Mouse (Mus musculus) heart, postnatal 0 days (tissue): Measurements from ENCODE around the gene Tmem185b. TPM values are rescaled to one million over a fixed set of nuclear protein-coding genes. Genes with fewer than 3 reads are reported as not detected.
A peak's percentile ranks its signal among the peaks of the same experiment; 100 is the strongest.

Experiments
- ATAC-seq: fragments of 200-750 bp; cut with Nextera tagmentation; 2 replicates; pipeline ENCODE4 v1.8.0; 2017; ENCODE audit warnings: low read depth, moderate number of reproducible peaks, moderate library complexity; ENCODE audit not compliant: insufficient read depth
- DNase-seq: peaks from one replicate; pipeline ENCODE4 v3.0.0-alpha.2; 2016; ENCODE audit warnings: low spot score
- H3K27ac ChIP-seq: fragments of 300-500 bp; sonication (generic); 2 replicates; pipeline ENCODE4 v1.5.1; 2014; ENCODE audit warnings: low read depth, mild to moderate bottlenecking
- H3K27me3 ChIP-seq: fragments of 300-500 bp; sonication (generic); 2 replicates; pipeline ENCODE4 v1.6.1; 2014; ENCODE audit warnings: low read length, mixed read lengths; ENCODE audit not compliant: control insufficient read depth, insufficient read depth
- H3K36me3 ChIP-seq: fragments of 300-500 bp; sonication (generic); replicated peaks from 2 replicates; pipeline ENCODE4 v1.6.1; 2014; ENCODE audit warnings: low read length, mixed read lengths; ENCODE audit not compliant: control insufficient read depth, insufficient read depth
- H3K4me1 ChIP-seq: fragments of 300-500 bp; sonication (generic); 2 replicates; pipeline ENCODE4 v1.6.1; 2014; ENCODE audit warnings: antibody characterized with exemption; ENCODE audit not compliant: control insufficient read depth, insufficient read depth
- H3K4me2 ChIP-seq: fragments of 300-500 bp; sonication (generic); 2 replicates; pipeline ENCODE4 v1.6.1; 2014; ENCODE audit warnings: low read depth, mild to moderate bottlenecking, low read length, moderate library complexity
- H3K4me3 ChIP-seq: fragments of 300-500 bp; sonication (generic); 2 replicates; pipeline ENCODE4 v1.5.1; 2014; ENCODE audit warnings: low read depth, low read length
- H3K9ac ChIP-seq: fragments of 300-500 bp; sonication (generic); replicated peaks from 2 replicates; pipeline ENCODE4 v1.6.1; 2014; ENCODE audit warnings: low read depth, low read length, mixed read lengths
- H3K9me3 ChIP-seq: fragments of 300-500 bp; sonication (generic); replicated peaks from 2 replicates; pipeline ENCODE4 v1.6.1; 2016; ENCODE audit warnings: low read length; ENCODE audit not compliant: control insufficient read depth
- CTCF ChIP-seq: IDR thresholded peaks from 2 replicates; pipeline ENCODE4 v1.5.1; 2016; ENCODE audit warnings: antibody characterized with exemption, control low read depth, low read depth
- EP300 ChIP-seq: IDR thresholded peaks from 2 replicates; pipeline ENCODE4 v1.6.1; 2016; ENCODE audit warnings: antibody characterized with exemption, low read depth
- WGBS: fragments of 180-500 bp; shearing (Covaris S2); extraction: QIAGEN DNeasy Blood & Tissue Kit; methylation state at CpG from one replicate; pipeline ENCODE4 v1.1.7; 2014; 5-methylcytosine and 5-hydroxymethylcytosine counted together
- polyA plus RNA-seq: library from polyadenylated mRNA; unstranded; fragments of >200 nt; fragmentation: Nextera tagmentation; extraction: Ambion mirVana; gene quantifications from 2 replicates; pipeline ENCODE4 v1.2.1, GENCODE M21; 2015
- total RNA-seq: library from RNA; depleted of rRNA; stranded (reverse); fragments of >200 nt; gene quantifications from 2 replicates; pipeline ENCODE4 v1.2.3, GENCODE M21; 2014; ENCODE audit warnings: low replicate concordance

The Tmem185b gene
- total and polyA plus RNA-seq, 2 experiments from 2014 or later = 20.7 to 28.5 TPM

- Histone ChIP-seq H3K9me3 (no peaks in the 10 kb centered on the region), H3K4me3 (no peak overlapping the region), H3K4me2 (no peak overlapping the region), H3K9ac (no peak overlapping the region), H3K27me3 (no peaks in the 10 kb centered on the region), H3K4me1 (peaks cover 29% of the 10 kb centered on the region), H3K36me3 (0 out of 2 replicates have a peak, but pooled peaks cover 3% of the 10 kb centered on the region), H3K27ac (peak overlapping the region; percentile 22; the same call in 1 of the 2 replicates)
- ATAC-seq (no peak), DNase-seq (no peak)
- TF ChIP-seq CTCF (no peak), EP300 (no peak)
- WGBS = 76% methylated on average over 9 of the region's 9 CpGs
These were observed 27.3 kb upstream of the Tmem185b start for GRCm38 (mm10) chr1:119498536-119499231.

GRCm38 (mm10) chr1:119499456-119499855 lies 26.5 kb upstream of the Tmem185b start:
- ATAC-seq = no peak

GRCm38 (mm10) chr1:119501881-119502280 lies 24.1 kb upstream of the Tmem185b start:
- Histone ChIP-seq H3K9me3 (no peaks in the 10 kb centered on the region), H3K27me3 (no peaks in the 10 kb centered on the region), H3K27ac (peak overlapping the region; percentile 55), H3K4me1 (peaks cover 21% of the 10 kb centered on the region), H3K36me3 (no peaks in the 10 kb centered on the region), H3K9ac (no peak overlapping the region), H3K4me2 (peak overlapping the region; percentile 26; the same call in 1 of the 2 replicates), H3K4me3 (no peak overlapping the region)
- no peak for ATAC-seq
- WGBS = 25% methylated on average over 8 of the region's 8 CpGs
- TF ChIP-seq EP300 (no peak), CTCF (no peak)
- peak; percentile 51 for DNase-seq

More at GRCm38 (mm10) chr1:119499456-119499855, 26.5 kb upstream of the Tmem185b start:
- Histone ChIP-seq H3K4me3 (no peak overlapping the region), H3K9me3 (no peaks in the 10 kb centered on the region), H3K27ac (no peak overlapping the region), H3K4me2 (no peak overlapping the region), H3K36me3 (0 out of 2 replicates have a peak, but pooled peaks cover 3% of the 10 kb centered on the region), H3K9ac (no peak overlapping the region), H3K27me3 (no peaks in the 10 kb centered on the region), H3K4me1 (peaks cover 30% of the 10 kb centered on the region)
- no peak for DNase-seq
- TF ChIP-seq CTCF = no peak
- WGBS = 92% methylated on average over 10 of the region's 10 CpGs

DNA sequence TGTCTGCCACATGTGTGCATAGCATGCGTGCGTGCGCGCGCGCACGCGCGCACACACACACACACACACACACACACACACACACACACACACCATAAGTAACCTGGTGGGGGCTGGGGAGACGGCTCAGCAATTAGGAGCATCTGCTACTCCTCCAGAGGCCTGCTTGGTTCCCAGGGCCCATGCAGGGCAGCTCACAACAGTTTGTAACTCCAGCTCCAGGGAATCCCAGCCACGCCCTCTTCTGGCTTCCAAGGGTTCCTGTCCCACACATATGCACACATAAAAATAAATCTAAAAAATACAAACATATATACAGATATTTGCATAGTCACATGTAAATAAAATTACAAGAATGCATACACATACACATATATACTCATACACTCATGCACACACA lies 23.2 kb upstream of the Tmem185b start:
- peak overlapping the region; percentile 83 for H3K4me3 ChIP-seq
- DNase-seq = no peak
- WGBS = 77% methylated on average over 11 of the region's 11 CpGs
- H3K27me3 ChIP-seq = no peaks in the 10 kb centered on the region
- no peaks in the 10 kb centered on the region for H3K9me3 ChIP-seq
- H3K4me2 ChIP-seq = peak overlapping the region; percentile 77
- H3K27ac ChIP-seq = peak overlapping the region; percentile 92; the same call in 1 of the 2 replicates
- ATAC-seq = no peak
- peak overlapping the region; percentile 88; the same call in 1 of the 2 replicates for H3K9ac ChIP-seq
- TF ChIP-seq EP300 (no peak), CTCF (no peak)
- peaks cover 14% of the 10 kb centered on the region for H3K4me1 ChIP-seq
- no peaks in the 10 kb centered on the region for H3K36me3 ChIP-seq

DNA sequence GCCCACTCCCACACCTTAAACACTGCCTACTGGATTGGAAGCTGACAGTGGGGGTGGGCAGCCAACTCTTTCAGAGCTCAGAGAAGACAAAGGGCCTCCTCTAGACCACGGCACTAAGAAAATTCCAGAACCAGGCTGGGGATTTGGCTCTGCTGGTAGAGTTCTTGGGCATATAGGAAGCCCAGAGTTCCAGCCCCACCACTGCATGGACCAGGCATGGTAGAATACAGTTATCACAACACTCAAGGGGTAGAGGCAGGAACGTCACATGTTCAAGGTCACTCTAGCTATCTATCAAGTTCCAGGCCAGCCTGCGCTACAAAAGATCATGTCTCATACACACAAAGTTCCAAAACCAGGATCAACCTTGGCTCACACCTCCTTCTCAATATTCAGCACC lies 22.8 kb upstream of the Tmem185b start:
- Histone ChIP-seq H3K27ac (peak overlapping the region; percentile 92), H3K4me1 (peaks cover 12% of the 10 kb centered on the region), H3K4me3 (peak overlapping the region; percentile 83), H3K9me3 (no peaks in the 10 kb centered on the region), H3K4me2 (peak overlapping the region; percentile 77), H3K36me3 (no peaks in the 10 kb centered on the region), H3K9ac (peak overlapping the region; percentile 88), H3K27me3 (no peaks in the 10 kb centered on the region)
- DNase-seq (no peak), ATAC-seq (no peak)
- 24% methylated on average over 3 of the region's 3 CpGs for WGBS
- TF ChIP-seq CTCF (no peak), EP300 (no peak)

- no peak for ATAC-seq
- Histone ChIP-seq H3K4me3 (peak overlapping the region; percentile 83), H3K9ac (peak overlapping the region; percentile 88), H3K9me3 (no peaks in the 10 kb centered on the region), H3K4me2 (peak overlapping the region; percentile 77), H3K27me3 (no peaks in the 10 kb centered on the region), H3K4me1 (peaks cover 12% of the 10 kb centered on the region), H3K27ac (peak overlapping the region; percentile 92), H3K36me3 (no peaks in the 10 kb centered on the region)
- TF ChIP-seq CTCF (no peak), EP300 (no peak)
- DNase-seq = no peak
- 0% methylated on average over 5 of the region's 5 CpGs for WGBS
These were observed 22.2 kb upstream of the Tmem185b start for GRCm38 (mm10) chr1:119503808-119504207.
